Comparison of ENCODE assay signal across 10 mouse cellular contexts in the genomic region with DNA sequence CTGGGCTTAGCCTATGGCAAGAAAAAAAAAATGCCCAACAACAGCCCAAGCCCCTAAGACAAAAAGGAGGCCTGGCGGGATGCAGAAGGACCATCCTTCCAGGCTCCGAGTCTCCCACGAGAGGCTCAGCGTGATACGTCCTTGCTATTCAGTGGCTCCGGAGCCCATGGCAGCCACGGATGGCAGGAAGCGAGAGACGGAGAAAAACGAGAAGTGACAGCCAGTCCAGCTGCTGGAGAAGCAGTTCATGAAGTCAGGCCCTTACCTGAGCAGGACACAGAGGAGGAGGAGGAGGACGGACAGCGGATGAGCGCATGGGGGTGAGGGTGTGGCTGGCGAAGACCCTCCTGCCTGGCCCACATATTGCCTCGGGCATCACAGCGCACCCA.
DNase-seq lines count a peak whose midpoint lies in the region; ATAC-seq and TF ChIP-seq lines count a peak whose summit lies in the region.
"Had no signal": no experiment of that assay in that cellular context is flagged by ENCODE, and none has a peak within 500 bp of the region (broad histone marks: within the 10 kb centered on the region; RNA-seq: fewer than 3 reads in every experiment).

No protein-coding gene starts in this region.

- no peak overlapping the region for H3K9ac ChIP-seq in hindbrain, embryonic 15.5 days
- no peak overlapping the region for H3K9ac ChIP-seq in neural tube, embryonic 13.5 days

- peaks cover 31% of the 10 kb centered on the region for H3K36me3 ChIP-seq in hindbrain, embryonic 15.5 days
- H3K36me3 ChIP-seq in hindbrain, embryonic 10.5 days = peaks cover 100% of the 10 kb centered on the region
- H3K36me3 ChIP-seq in neural tube, embryonic 13.5 days = peaks cover 96% of the 10 kb centered on the region
- H3K36me3 ChIP-seq in splenic B cell, adult 2 months (ENCODE audit: control insufficient read depth, insufficient read depth, low read length, poor library complexity, severe bottlenecking) = no peaks in the 10 kb centered on the region

- H3K27me3 ChIP-seq in hindbrain, embryonic 15.5 days = no peaks in the 10 kb centered on the region
- no peaks in the 10 kb centered on the region for H3K27me3 ChIP-seq in hindbrain, embryonic 10.5 days (ENCODE audit: insufficient read depth, poor library complexity, severe bottlenecking)
- no peaks in the 10 kb centered on the region for H3K27me3 ChIP-seq in neural tube, embryonic 13.5 days
- H3K27me3 ChIP-seq in splenic B cell, adult 2 months (ENCODE audit: control insufficient read depth, insufficient read depth, low read length, poor library complexity, severe bottlenecking) = no peaks in the 10 kb centered on the region

- no peak for DNase-seq in hindbrain, embryonic 10.5 days (ENCODE audit: low spot score)
- no peak for DNase-seq in neural tube, embryonic 10.5 days (ENCODE audit: extremely low spot score, low spot score)
- peak; percentile 19 for DNase-seq in splenic B cell, adult 2 months (ENCODE audit: low read depth, low spot score)
- no peak for DNase-seq in thymus, postnatal 0 days (ENCODE audit: low spot score)
- DNase-seq: right cerebral cortex, postnatal 25 days; thymus, adult 18-20 months had no signal

- H3K27ac ChIP-seq in hindbrain, embryonic 15.5 days (replicated peaks) = peak overlapping the region; percentile 35; the same call in 1 of the 2 replicates
- H3K27ac ChIP-seq in hindbrain, embryonic 10.5 days = no peak overlapping the region
- 0 out of 2 replicates have a peak overlapping the region, but pooled peaks have one; percentile 3 for H3K27ac ChIP-seq in neural tube, embryonic 13.5 days (replicated peaks)
- H3K27ac ChIP-seq in cortical plate, adult 2 months (ENCODE audit: insufficient read depth, low read length) = peak overlapping the region; percentile 7; the same call in 1 of the 2 replicates

- no peaks in the 10 kb centered on the region for H3K9me3 ChIP-seq in hindbrain, embryonic 15.5 days
- no peaks in the 10 kb centered on the region for H3K9me3 ChIP-seq in hindbrain, embryonic 10.5 days
- no peaks in the 10 kb centered on the region for H3K9me3 ChIP-seq in neural tube, embryonic 13.5 days

- TF ChIP-seq POLR2A in cortical plate, adult 2 months (IDR thresholded peaks at IDR 0.05; ENCODE audit: extremely low read depth, insufficient read depth, low read length) = no peak

- peaks cover 18% of the 10 kb centered on the region; the same call in 1 of the 2 replicates for H3K4me1 ChIP-seq in hindbrain, embryonic 15.5 days (replicated peaks)
- 0 out of 2 replicates have a peak, but pooled peaks cover 7% of the 10 kb centered on the region for H3K4me1 ChIP-seq in hindbrain, embryonic 10.5 days (replicated peaks)
- 0 out of 2 replicates have a peak, but pooled peaks cover 5% of the 10 kb centered on the region for H3K4me1 ChIP-seq in neural tube, embryonic 13.5 days (replicated peaks)
- no peaks in the 10 kb centered on the region for H3K4me1 ChIP-seq in cortical plate, adult 2 months (ENCODE audit: control insufficient read depth, insufficient read depth, low read length)

- H3K4me2 ChIP-seq in hindbrain, embryonic 15.5 days = no peak overlapping the region
- no peak overlapping the region for H3K4me2 ChIP-seq in neural tube, embryonic 13.5 days

- no peak for TF ChIP-seq CTCF in cortical plate, adult 2 months (IDR thresholded peaks at IDR 0.05; ENCODE audit: extremely low read depth, insufficient read depth, low read length)

- ATAC-seq in hindbrain, embryonic 15.5 days (ENCODE audit: low FRiP score, low read depth) = no peak
- ATAC-seq in neural tube, embryonic 13.5 days (ENCODE audit: low read depth) = no peak
- ATAC-seq: intestine, postnatal 0 days had no signal

- no peak overlapping the region for H3K4me3 ChIP-seq in hindbrain, embryonic 15.5 days
- H3K4me3 ChIP-seq in hindbrain, embryonic 10.5 days = no peak overlapping the region
- no peak overlapping the region for H3K4me3 ChIP-seq in neural tube, embryonic 13.5 days
- H3K4me3 ChIP-seq in cortical plate, adult 2 months (ENCODE audit: insufficient read depth, low read length) = no peak overlapping the region

- whole genome bisulfite sequencing in hindbrain, embryonic 15.5 days = 60% methylated on average over 16 of the region's 16 CpGs
- 88% methylated on average over 16 of the region's 16 CpGs for WGBS in hindbrain, embryonic 10.5 days
- 87% methylated on average over 16 of the region's 16 CpGs for WGBS in neural tube, embryonic 13.5 days
